Mouse (Mus musculus) megakaryocyte progenitor cell, adult 5-6 weeks (primary cell): ENCODE measurements at regions not wholly inside any gene's neighbourhood (a gene's known extent, or its start where the extent isn't known, plus 50 kb on each side); places are given as distances from the start of the nearest gene placed in this dataset.

Source experiments
- ATAC-seq: replicated peaks from 2 replicates; pipeline ENCODE4 v1.8.0; 2016; ENCODE audit warnings: mild to moderate bottlenecking, moderate TSS enrichment, inconsistent platforms; ENCODE audit not compliant: poor library complexity

- no peak for ATAC-seq
Observed at GRCm38 (mm10) chr12:15986351-15986750, 169.6 kb upstream of the Trib2 start.

- ATAC-seq: no peak
Observed at GRCm38 (mm10) chr12:15985649-15986048, 168.9 kb upstream of the Trib2 start.

GRCm38 (mm10) chr12:15983591-15984300 is 167.0 kb upstream of the Trib2 start:
- ATAC-seq: no peak

GRCm38 (mm10) chr12:15981741-15982140 is 165.0 kb upstream of the Trib2 start:
- no peak for ATAC-seq

- no peak for ATAC-seq
Observed at GRCm38 (mm10) chr12:15979233-15979632, 162.5 kb upstream of the Trib2 start.

- ATAC-seq: no peak
Observed at GRCm38 (mm10) chr12:15971786-15972185, 155.1 kb upstream of the Trib2 start.

- no peak for ATAC-seq
Observed at GRCm38 (mm10) chr12:15970262-15970661, 153.5 kb upstream of the Trib2 start.

GRCm38 (mm10) chr12:15967550-15968102 is 150.9 kb upstream of the Trib2 start:
- ATAC-seq: 0 out of 2 replicates have a peak, but pooled peaks have one; percentile 23

- ATAC-seq: no peak
Observed at GRCm38 (mm10) chr12:15966631-15967030, 149.9 kb upstream of the Trib2 start.

- ATAC-seq: no peak
Observed at GRCm38 (mm10) chr12:15965921-15966320, 149.2 kb upstream of the Trib2 start.

- peak; percentile 58 for ATAC-seq
Observed at GRCm38 (mm10) chr12:15964073-15964472, 147.4 kb upstream of the Trib2 start.

GRCm38 (mm10) chr12:15961834-15962233 is 145.1 kb upstream of the Trib2 start:
- peak; percentile 63 for ATAC-seq

GRCm38 (mm10) chr12:15937443-15938237 is 120.9 kb upstream of the Trib2 start:
- ATAC-seq: no peak

GRCm38 (mm10) chr12:15932067-15932466 is 115.3 kb upstream of the Trib2 start:
- ATAC-seq: no peak

- no peak for ATAC-seq
Observed at GRCm38 (mm10) chr12:15931535-15931934, 114.8 kb upstream of the Trib2 start.

- no peak for ATAC-seq
Observed at GRCm38 (mm10) chr12:15930155-15930554, 113.4 kb upstream of the Trib2 start.

- no peak for ATAC-seq
Observed at GRCm38 (mm10) chr12:15929541-15929940, 112.8 kb upstream of the Trib2 start.

GRCm38 (mm10) chr12:15918291-15918690 is 101.6 kb upstream of the Trib2 start:
- ATAC-seq: no peak

- ATAC-seq: no peak
Observed at GRCm38 (mm10) chr12:15912959-15913358, 96.2 kb upstream of the Trib2 start.

- no peak for ATAC-seq
Observed at GRCm38 (mm10) chr12:15912491-15912890, 95.8 kb upstream of the Trib2 start.

- peak; percentile 90 for ATAC-seq
Observed at GRCm38 (mm10) chr12:15911254-15911991, 94.7 kb upstream of the Trib2 start.
